9 mouse cellular contexts compared by ENCODE assay signal in the genomic region with DNA sequence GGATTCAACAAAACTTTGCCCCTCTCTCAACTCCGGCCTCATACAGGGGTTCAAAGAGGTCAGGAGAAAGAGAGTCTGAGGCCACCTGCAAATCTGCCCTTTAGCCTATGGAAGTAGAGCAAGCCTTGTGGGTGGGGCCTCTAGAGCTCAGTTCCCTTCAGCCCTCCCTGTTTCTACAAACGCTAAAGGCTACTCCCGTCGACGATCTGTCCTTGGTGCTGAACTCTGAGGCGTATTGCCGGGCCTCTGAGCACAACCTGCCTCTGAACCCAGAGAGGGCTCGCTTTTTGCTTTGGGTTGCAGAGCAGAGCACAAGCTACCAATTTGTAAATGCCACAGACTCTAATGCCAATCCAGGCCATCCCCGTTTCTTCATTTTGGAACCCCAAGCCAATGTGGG. TPM values are rescaled to one million over a fixed set of nuclear protein-coding genes. Genes with fewer than 3 reads are reported as not detected.
A peak's percentile ranks its signal among the peaks of the same experiment; 100 is the strongest.
DNase-seq lines count a peak whose midpoint lies in the region; ATAC-seq and TF ChIP-seq lines count a peak whose summit lies in the region.
"Had no signal": no experiment of that assay in that cellular context is flagged by ENCODE, and none has a peak within 500 bp of the region (broad histone marks: within the 10 kb centered on the region; RNA-seq: fewer than 3 reads in every experiment).

No protein-coding gene starts in this region.

- no peaks in the 10 kb centered on the region for H3K9me3 ChIP-seq in heart, postnatal 0 days (replicated peaks; ENCODE audit: control insufficient read depth, low read length)
- no peaks in the 10 kb centered on the region for H3K9me3 ChIP-seq in embryonic facial prominence, embryonic 14.5 days (ENCODE audit: control insufficient read depth, low read length)
- H3K9me3 ChIP-seq in liver, postnatal 0 days (ENCODE audit: low read length) = no peaks in the 10 kb centered on the region
- H3K9me3 ChIP-seq: heart, embryonic 15.5 days had no signal

- peak; percentile 10; the same call in 1 of the 2 replicates for ATAC-seq in heart, postnatal 0 days (ENCODE audit: insufficient read depth, low read depth)
- no peak for ATAC-seq in embryonic facial prominence, embryonic 14.5 days (ENCODE audit: low read depth)
- no peak for ATAC-seq in liver, postnatal 0 days

- H3K9ac ChIP-seq in heart, postnatal 0 days (replicated peaks; ENCODE audit: low read depth, low read length) = no peak overlapping the region
- H3K9ac ChIP-seq in embryonic facial prominence, embryonic 14.5 days (ENCODE audit: low read depth, low read length) = no peak overlapping the region
- H3K9ac ChIP-seq in liver, postnatal 0 days (replicated peaks) = no peak overlapping the region
- H3K9ac ChIP-seq: heart, embryonic 15.5 days had no signal

- no peaks in the 10 kb centered on the region for H3K36me3 ChIP-seq in heart, postnatal 0 days (replicated peaks; ENCODE audit: control insufficient read depth, insufficient read depth, low read length)
- H3K36me3 ChIP-seq in embryonic facial prominence, embryonic 14.5 days (ENCODE audit: control insufficient read depth, insufficient read depth, low read length) = no peaks in the 10 kb centered on the region
- no peaks in the 10 kb centered on the region for H3K36me3 ChIP-seq in liver, postnatal 0 days (replicated peaks; ENCODE audit: insufficient read depth, low read length)
- H3K36me3 ChIP-seq: heart, embryonic 15.5 days had no signal

- TF ChIP-seq EP300 in heart, postnatal 0 days (IDR thresholded peaks at IDR 0.05; ENCODE audit: low read depth) = no peak
- TF ChIP-seq EP300 in liver, postnatal 0 days (IDR thresholded peaks at IDR 0.05; ENCODE audit: low read depth) = no peak

- H3K4me2 ChIP-seq in heart, postnatal 0 days (ENCODE audit: low read depth, low read length) = no peak overlapping the region
- no peak overlapping the region for H3K4me2 ChIP-seq in embryonic facial prominence, embryonic 14.5 days (ENCODE audit: low read depth, low read length)
- H3K4me2 ChIP-seq in liver, postnatal 0 days (ENCODE audit: low read depth, low read length) = no peak overlapping the region
- H3K4me2 ChIP-seq: heart, embryonic 15.5 days had no signal

- TF ChIP-seq CTCF in heart, postnatal 0 days (IDR thresholded peaks at IDR 0.05; ENCODE audit: low read depth) = no peak
- no peak for TF ChIP-seq CTCF in liver, postnatal 0 days (IDR thresholded peaks at IDR 0.05; ENCODE audit: low read depth)

- H3K27me3 ChIP-seq in heart, postnatal 0 days (ENCODE audit: control insufficient read depth, insufficient read depth, low read length) = peaks cover 86% of the 10 kb centered on the region
- peaks cover 78% of the 10 kb centered on the region for H3K27me3 ChIP-seq in embryonic facial prominence, embryonic 14.5 days (replicated peaks; ENCODE audit: control insufficient read depth, insufficient read depth, low read length)
- peaks cover 67% of the 10 kb centered on the region for H3K27me3 ChIP-seq in liver, postnatal 0 days (ENCODE audit: insufficient read depth, low read length)

- WGBS in heart, postnatal 0 days = 11% methylated on average over 9 of the region's 9 CpGs
- WGBS in embryonic facial prominence, embryonic 14.5 days = 7% methylated on average over 9 of the region's 9 CpGs
- 4% methylated on average over 9 of the region's 9 CpGs for WGBS in liver, postnatal 0 days (ENCODE audit: insufficient replicate concordance)

- peak; percentile 30 for DNase-seq in heart, postnatal 0 days (ENCODE audit: low spot score)
- DNase-seq in heart, adult 11 months = no peak
- peak; percentile 25 for DNase-seq in CD4-positive helper T cell, adult 2 months (ENCODE audit: low read depth, low spot score)
- DNase-seq in embryonic facial prominence, embryonic 14.5 days (ENCODE audit: low spot score) = peak; percentile 72
- peak; percentile 57 for DNase-seq in liver, postnatal 0 days
- DNase-seq in frontal cortex, postnatal 36 days (ENCODE audit: low spot score in 2 of 2) = no peak
- DNase-seq in right cerebral cortex, postnatal 25 days = no peak
- DNase-seq in cerebellum, postnatal 4 days (ENCODE audit: low spot score in 2 of 2) = no peak

- no peak overlapping the region for H3K27ac ChIP-seq in heart, postnatal 0 days (ENCODE audit: low read depth)
- no peak overlapping the region for H3K27ac ChIP-seq in embryonic facial prominence, embryonic 14.5 days (replicated peaks; ENCODE audit: low read depth, low read length)
- H3K27ac ChIP-seq in liver, postnatal 0 days (ENCODE audit: low read depth) = no peak overlapping the region
- H3K27ac ChIP-seq: heart, embryonic 15.5 days had no signal

- no peaks in the 10 kb centered on the region for H3K4me1 ChIP-seq in heart, postnatal 0 days (ENCODE audit: control insufficient read depth, insufficient read depth)
- no peaks in the 10 kb centered on the region for H3K4me1 ChIP-seq in embryonic facial prominence, embryonic 14.5 days (ENCODE audit: control insufficient read depth, insufficient read depth, low read length)
- H3K4me1 ChIP-seq in liver, postnatal 0 days (ENCODE audit: insufficient read depth) = no peaks in the 10 kb centered on the region

- no peak overlapping the region for H3K4me3 ChIP-seq in heart, postnatal 0 days (ENCODE audit: low read depth, low read length)
- H3K4me3 ChIP-seq in embryonic facial prominence, embryonic 14.5 days (ENCODE audit: low read depth, low read length) = no peak overlapping the region
- no peak overlapping the region for H3K4me3 ChIP-seq in liver, postnatal 0 days (ENCODE audit: low read depth, low read length)
- H3K4me3 ChIP-seq: heart, embryonic 15.5 days had no signal

RNA-seq across cellular contexts. Expression of a gene that starts 3.1 kb away (rescaled TPM):
- 0.35 TPM in 1 of 2 replicates, not detected in the other for total RNA-seq in heart, postnatal 0 days (2014; rRNA removed; ENCODE audit: low replicate concordance)
- 0.10 and 0.12 TPM in 2 replicates for polyA plus RNA-seq in heart, postnatal 0 days (2015; fragmentation: Nextera tagmentation; extraction: Ambion mirVana)
- 1.1 and 1.2 TPM in 2 replicates for polyA plus RNA-seq in embryonic facial prominence, embryonic 14.5 days (2014; fragmentation: Nextera tagmentation; extraction: Ambion mirVana)
- polyA plus RNA-seq in liver, postnatal 0 days (2015; fragmentation: Nextera tagmentation; extraction: Ambion mirVana) = not detected in 2 replicates

RNA-seq across cellular contexts. Expression of a gene that starts 13.5 kb away (rescaled TPM):
- 2.9 and 10.3 TPM in 2 replicates for total RNA-seq in heart, postnatal 0 days (2014; rRNA removed; ENCODE audit: low replicate concordance)
- 29.2 and 32.5 TPM in 2 replicates for polyA plus RNA-seq in heart, postnatal 0 days (2015; fragmentation: Nextera tagmentation; extraction: Ambion mirVana)
- 18.7 and 20.4 TPM in 2 replicates for polyA plus RNA-seq in embryonic facial prominence, embryonic 14.5 days (2014; fragmentation: Nextera tagmentation; extraction: Ambion mirVana)
- 13.5 and 14.9 TPM in 2 replicates for polyA plus RNA-seq in liver, postnatal 0 days (2015; fragmentation: Nextera tagmentation; extraction: Ambion mirVana)

RNA-seq across cellular contexts. Expression of a gene that starts 21.3 kb away (rescaled TPM):
- total RNA-seq in heart, postnatal 0 days (2014; rRNA removed; ENCODE audit: low replicate concordance) = 29.4 and 48.4 TPM in 2 replicates
- 22.5 and 23.9 TPM in 2 replicates for polyA plus RNA-seq in heart, postnatal 0 days (2015; fragmentation: Nextera tagmentation; extraction: Ambion mirVana)
- 13.0 and 17.1 TPM in 2 replicates for polyA plus RNA-seq in embryonic facial prominence, embryonic 14.5 days (2014; fragmentation: Nextera tagmentation; extraction: Ambion mirVana)
- 3.6 TPM in 2 replicates for polyA plus RNA-seq in liver, postnatal 0 days (2015; fragmentation: Nextera tagmentation; extraction: Ambion mirVana)

RNA-seq across cellular contexts. Expression of a gene that starts 21.7 kb away (rescaled TPM):
- 34.3 and 68.4 TPM in 2 replicates for total RNA-seq in heart, postnatal 0 days (2014; rRNA removed; ENCODE audit: low replicate concordance)
- 32.1 and 34.5 TPM in 2 replicates for polyA plus RNA-seq in heart, postnatal 0 days (2015; fragmentation: Nextera tagmentation; extraction: Ambion mirVana)
- 45.1 and 54.0 TPM in 2 replicates for polyA plus RNA-seq in embryonic facial prominence, embryonic 14.5 days (2014; fragmentation: Nextera tagmentation; extraction: Ambion mirVana)
- polyA plus RNA-seq in liver, postnatal 0 days (2015; fragmentation: Nextera tagmentation; extraction: Ambion mirVana) = 17.6 and 18.8 TPM in 2 replicates

RNA-seq across cellular contexts. Expression of a gene that starts 21.9 kb away (rescaled TPM):
- not detected in 2 replicates for total RNA-seq in heart, postnatal 0 days (2014; rRNA removed; ENCODE audit: low replicate concordance)
- 0.20 TPM in 1 of 2 replicates, not detected in the other for polyA plus RNA-seq in heart, postnatal 0 days (2015; fragmentation: Nextera tagmentation; extraction: Ambion mirVana)
- polyA plus RNA-seq in embryonic facial prominence, embryonic 14.5 days (2014; fragmentation: Nextera tagmentation; extraction: Ambion mirVana) = 4.9 and 5.1 TPM in 2 replicates
- polyA plus RNA-seq in liver, postnatal 0 days (2015; fragmentation: Nextera tagmentation; extraction: Ambion mirVana) = 0.11 TPM in 1 of 2 replicates, not detected in the other

Comparison
In these comparisons a context has a peak if more than half of its experiments do, and no peak if none do; other contexts are left out.
1. DNase-seq: peak in heart, postnatal 0 days (single experiment), CD4-positive helper T cell, adult 2 months (single experiment), embryonic facial prominence, embryonic 14.5 days (single experiment) and liver, postnatal 0 days (single experiment); none in heart, adult 11 months (single experiment), frontal cortex, postnatal 36 days (0 of 2), right cerebral cortex, postnatal 25 days (single experiment) and cerebellum, postnatal 4 days (0 of 2).